Mouse (Mus musculus) left cerebral cortex, postnatal 14 days (tissue): Measurements from ENCODE around the gene Anapc5. TPM values are rescaled to one million over a fixed set of nuclear protein-coding genes. Genes with fewer than 3 reads are reported as not detected.
A peak's percentile ranks its signal among the peaks of the same experiment; 100 is the strongest.

ENCODE experiments used
- DNase-seq, 2 experiments: peaks; one replicate each; pipeline ENCODE4 v3.0.0; 2021 to 2022; ENCODE audit warnings: low spot score in 2 of 2, mixed read lengths in 1 of 2
- intact Hi-C: fragments of 180-260 bp; cut with DNase I; formaldehyde crosslinking; loops from one replicate; pipeline ENCODE4 v1.15.1; 2025
- total RNA-seq, 2 experiments: library from RNA; stranded (reverse); gene quantifications; 2 replicates each; pipeline ENCODE4 v1.2.3; 2021

The Anapc5 gene
- total RNA-seq, 2 experiments from 2014 or later, result 239 to 248 TPM

DNA sequence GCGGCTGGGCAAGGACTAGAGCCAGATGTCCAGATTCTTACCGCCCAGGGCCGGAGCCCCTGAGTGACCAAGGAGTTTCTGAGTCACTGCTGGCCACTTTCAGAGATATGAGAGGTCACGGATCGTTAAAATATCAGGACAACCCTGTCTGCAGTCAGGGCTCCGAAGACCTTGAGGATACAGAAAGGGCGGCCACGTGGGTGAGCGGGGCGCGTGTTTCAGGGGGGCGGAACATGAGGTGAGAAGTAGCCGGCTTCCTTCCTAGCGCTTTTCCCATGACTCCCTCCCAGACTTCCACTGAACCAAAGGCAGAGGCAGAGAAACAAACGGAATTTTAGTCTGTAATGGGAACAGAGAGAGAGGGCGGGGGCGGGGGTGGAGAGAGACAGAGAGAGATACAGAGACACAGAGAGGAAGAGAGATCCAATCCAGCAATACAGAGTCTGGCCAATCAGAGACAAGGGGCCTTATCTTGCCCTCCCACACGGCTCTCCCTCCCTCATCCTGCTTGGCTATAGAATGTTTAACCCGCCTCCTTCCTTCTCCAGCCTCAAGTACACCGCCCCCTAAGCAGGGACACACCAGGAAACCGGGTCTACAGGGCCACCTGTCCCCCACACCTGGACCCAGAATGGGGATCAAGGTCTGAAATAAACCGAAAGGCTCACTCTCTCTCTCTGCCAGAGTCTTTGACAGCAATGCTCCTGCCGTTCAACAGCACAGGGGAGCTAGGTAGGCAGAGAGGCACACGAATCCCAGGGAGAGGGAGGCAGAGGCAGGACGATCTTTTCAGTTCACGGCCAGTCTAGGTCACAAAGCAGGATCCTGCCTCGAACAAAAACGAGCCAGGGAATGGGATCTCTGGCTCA, 46.2 kb downstream of the Anapc5 start:
- peak; percentile 43 to 63 for DNase-seq
- intact Hi-C loops, result no loop called here

DNA sequence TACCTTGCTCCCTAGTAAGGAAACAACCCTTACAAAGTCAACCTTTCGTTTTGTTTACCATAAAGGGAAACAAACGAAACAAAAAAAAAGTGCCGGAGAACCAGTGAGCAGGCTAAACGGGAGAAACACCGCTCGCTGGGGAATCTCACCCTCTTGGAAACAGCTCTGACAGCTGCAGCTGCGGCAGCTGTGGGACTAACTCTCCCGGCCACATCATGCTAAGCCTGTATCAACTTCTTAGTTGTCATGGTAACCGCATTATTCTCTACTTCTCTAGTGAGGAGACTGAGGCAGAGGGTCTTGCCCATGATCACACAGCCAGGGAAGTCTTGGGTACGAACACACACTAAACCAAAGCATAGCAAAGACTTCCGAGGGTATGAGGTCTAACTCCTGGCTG, 47.4 kb downstream of the Anapc5 start:
- no peak for DNase-seq
- intact Hi-C loops, result no loop called here

DNA sequence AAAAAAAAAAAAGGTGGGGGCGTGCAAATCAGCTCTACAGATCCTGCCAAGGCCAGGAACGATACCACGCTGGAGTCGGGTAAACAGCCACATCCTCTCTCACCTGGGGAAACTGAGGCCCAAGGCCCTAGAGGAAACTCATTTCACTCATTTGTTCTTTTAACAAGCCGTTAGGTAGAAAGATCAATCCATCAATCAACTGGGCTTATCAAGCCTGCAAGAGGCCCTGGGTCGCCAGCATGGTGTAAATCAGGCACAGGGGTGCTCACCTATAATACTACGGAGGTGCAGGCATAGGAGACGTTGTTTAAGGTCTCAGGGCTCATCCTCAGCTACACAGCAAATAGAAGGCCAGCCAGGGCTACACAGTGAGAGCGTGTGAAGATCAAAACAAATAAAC, 49.7 kb downstream of the Anapc5 start:
- DNase-seq, result no peak
- intact Hi-C loops, result no loop called here

DNA sequence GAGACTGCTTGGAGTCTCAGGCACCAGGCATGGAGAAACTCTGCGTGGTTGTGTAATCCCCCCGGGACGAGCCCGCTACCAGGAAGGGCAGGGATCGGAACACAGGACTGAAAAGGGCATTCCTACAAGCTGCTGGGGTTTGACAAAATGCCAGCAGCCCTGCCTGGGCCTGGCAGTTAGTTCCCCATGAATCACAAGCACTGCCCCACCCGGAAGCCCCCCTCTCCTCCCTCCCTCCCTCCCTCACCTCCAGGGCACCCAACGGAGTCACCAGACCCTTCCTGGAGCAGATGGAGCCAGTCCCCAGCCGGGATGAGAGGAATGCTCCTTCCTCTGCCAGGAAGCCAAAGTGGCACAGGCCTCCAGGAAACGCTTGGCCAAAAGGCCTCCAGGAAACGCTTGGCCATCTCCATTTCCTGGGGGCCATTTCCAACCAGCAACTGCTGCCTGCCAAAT, 50.3 kb downstream of the Anapc5 start:
- DNase-seq, result peak in 1 of 2 experiments; percentile 40
- intact Hi-C loops, result no loop called here

DNA sequence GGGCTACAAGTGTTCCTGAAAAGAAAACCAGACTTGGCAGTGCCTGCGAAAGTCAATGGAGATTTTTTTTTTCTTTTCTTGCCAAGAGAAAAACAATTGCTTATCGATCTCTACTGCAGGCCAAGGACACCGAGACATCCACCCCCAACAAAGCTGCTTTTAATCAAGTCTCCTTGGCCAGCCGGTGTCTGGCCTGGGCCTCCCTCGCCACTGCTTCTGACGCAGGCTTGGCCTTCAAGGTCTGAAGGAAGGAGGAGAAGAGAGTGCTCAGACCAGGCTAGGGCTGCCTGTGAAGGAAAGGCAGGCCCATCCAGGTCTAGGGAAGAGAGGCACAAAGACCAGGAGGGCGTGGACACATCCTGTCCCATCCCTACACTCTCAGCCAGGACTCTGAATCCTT, 50.8 kb downstream of the Anapc5 start:
- DNase-seq, result no peak
- intact Hi-C loops, result no loop called here

DNA sequence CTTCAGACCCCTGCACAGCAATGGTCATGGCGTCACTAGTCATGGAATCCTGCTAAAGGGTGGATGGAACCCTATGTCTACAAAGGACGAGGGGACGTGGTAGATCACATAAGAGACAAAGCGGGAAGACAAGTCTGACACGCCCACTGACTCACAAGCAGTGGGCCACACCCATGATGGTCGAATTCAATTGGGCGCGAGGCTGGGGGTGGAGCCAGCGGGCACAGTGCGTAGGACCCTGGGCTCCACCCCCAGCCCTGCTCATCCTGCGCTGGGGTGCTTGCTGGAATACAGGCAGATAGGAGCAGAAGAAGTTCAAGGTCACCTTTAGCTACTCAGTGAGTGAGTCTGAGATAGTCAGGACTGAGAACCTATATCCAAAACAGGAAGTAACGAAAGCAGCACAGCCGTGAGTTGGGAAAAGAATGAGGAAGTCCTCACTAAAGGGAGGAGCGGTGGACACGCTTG, 52.0 kb downstream of the Anapc5 start:
- intact Hi-C loops, result no loop called here
- DNase-seq, result no peak

DNA sequence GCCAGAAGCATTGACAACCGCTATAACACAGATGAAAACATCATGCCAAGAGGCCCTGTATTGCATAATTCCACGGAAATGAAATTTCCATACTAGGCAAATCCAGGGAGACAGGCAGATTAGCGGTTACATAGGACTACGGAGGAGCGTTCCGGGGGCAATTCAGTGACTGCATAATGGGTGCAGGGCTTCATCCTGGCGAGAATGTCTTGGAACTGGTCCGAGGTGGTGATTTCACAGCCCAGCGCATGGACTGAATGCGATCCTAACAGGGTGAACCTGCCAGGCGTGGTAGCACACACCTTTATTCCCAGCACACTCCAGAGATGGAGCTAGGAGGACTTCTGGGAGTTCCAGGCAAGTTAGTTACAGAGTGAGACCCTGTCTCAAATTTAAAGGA, 53.9 kb downstream of the Anapc5 start:
- intact Hi-C loops, result no loop called here
- no peak for DNase-seq

DNA sequence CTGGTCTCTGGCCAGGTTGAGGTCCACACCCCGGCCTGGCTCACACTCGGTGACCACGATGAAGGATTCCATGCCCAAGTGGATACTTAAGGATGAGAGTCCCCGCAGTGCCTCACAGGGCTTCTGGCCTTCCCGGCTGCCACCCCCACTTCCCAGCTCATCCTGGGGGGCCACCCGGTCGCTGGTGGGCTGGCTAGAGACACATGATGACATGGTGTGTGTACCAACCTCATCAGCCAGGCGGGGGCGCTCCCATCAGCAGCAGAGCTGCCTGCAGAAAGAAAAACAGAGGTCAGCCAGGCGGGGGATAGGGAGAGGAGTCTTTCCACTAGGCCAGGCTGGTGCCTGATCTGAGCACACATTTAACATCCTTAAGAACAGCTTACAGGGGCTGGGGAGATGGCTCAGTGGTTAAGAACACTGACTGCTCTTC, 57.1 kb downstream of the Anapc5 start:
- intact Hi-C loops, result no loop called here
- DNase-seq, result peak in 1 of 2 experiments; percentile 40

DNA sequence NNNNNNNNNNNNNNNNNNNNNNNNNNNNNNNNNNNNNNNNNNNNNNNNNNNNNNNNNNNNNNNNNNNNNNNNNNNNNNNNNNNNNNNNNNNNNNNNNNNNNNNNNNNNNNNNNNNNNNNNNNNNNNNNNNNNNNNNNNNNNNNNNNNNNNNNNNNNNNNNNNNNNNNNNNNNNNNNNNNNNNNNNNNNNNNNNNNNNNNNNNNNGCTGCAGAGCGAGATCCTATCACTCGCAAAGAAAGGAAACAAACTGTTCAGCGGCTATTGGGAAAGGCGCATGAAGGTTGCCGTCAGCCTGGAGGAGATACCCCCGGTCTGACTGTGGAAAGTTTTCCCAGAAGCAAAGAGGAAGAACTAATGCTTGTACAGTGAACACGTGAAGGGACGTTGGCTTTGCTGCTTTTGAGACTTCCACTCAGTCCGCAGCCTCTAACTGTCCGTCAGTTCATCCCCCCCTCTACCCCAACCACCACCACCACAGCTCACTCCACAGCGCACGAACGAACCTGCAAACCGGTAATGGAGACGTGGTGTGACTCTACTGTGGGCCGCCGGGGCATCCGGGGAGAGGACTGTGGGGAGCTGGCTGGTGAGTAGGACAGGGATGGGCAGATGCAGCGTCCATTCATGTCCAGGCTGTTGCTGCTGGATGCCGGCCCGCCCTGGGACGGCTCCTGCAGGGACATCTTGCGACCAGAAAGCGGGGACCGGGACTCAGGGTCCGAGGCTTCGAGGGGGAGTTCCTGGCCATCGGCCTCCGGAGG, 57.7 kb downstream of the Anapc5 start:
- intact Hi-C loops, result no loop called here
- DNase-seq, result no peak

DNA sequence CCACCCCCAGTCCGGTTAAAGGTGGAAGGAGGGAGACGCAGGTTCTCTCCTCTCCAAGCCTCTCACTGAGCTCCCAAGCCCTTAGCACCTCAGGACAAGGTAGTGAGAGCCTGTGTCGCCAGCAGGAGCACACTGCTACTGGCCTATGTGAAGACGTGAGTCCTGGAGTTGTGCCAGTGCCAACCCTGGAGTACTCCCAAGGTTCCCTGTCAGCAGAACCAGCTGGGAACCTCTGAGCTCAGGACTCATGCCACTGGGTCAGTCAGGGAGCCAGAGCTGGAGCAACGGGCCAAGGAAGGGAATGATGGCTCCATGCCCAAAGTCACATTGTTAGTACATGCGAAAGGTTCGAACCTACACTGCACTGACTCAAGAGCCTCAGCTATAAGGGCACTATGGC, 64.5 kb downstream of the Anapc5 start:
- no peak for DNase-seq
- intact Hi-C loops, result no loop called here

DNA sequence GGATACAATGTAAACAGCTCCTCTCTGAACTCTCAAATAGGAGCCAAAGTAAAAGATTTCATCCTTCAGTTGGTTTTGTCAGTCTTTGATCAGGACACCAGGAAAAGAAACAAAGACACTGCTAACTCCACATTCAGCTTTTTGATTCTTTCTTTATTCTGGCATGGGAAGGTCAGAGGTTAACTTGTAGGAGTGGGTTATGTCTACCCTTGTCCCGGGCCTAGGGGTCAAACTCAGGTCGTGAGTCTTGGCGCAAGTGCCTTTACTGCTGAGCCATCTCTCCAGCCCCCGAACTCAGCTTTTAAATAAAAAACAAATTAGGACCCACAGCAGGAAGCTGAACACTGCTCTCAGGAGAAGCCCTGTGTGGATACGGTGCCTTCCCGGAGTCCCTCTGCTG, 65.0 kb downstream of the Anapc5 start:
- intact Hi-C loops, result no loop called here
- no peak for DNase-seq

DNA sequence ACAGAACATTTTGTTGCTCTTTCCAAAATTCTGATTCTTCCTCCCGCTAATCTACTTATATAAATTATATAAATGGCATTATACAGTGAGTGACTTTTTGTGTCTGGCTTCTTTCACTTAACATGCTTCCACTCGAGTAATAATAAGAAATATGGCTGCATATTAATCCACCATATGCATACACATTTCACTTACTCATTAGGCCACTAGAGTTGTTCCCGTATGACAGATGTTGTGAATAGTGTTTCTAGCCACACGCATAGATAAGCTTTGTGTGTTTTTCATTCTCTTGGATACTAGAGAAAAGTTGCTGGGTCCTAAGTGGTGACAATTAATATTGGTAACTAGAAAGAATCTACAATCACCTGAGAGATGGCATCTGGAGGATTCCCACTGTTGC, 65.5 kb downstream of the Anapc5 start:
- intact Hi-C loops, result no loop called here
- no peak for DNase-seq

DNA sequence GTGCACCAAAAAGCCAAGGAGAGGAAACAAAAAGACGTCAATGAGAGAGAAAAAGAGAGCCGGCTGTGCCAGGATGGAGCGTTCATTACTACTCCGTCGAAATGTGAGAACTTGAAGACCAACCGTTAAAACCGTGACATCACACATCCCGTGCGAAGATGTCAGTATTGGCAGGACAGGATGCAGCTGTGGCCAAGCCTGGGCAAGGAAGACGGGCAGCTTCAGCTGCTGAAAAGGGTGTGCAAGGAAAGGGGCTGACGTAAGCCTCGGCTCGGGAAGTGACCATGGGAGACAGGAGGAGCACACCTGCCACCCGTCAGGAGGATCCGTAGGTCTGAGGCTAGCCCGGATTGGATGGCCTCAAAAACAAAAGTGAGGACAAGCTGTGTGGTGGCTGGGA, 66.7 kb downstream of the Anapc5 start:
- intact Hi-C loops, result no loop called here

DNA sequence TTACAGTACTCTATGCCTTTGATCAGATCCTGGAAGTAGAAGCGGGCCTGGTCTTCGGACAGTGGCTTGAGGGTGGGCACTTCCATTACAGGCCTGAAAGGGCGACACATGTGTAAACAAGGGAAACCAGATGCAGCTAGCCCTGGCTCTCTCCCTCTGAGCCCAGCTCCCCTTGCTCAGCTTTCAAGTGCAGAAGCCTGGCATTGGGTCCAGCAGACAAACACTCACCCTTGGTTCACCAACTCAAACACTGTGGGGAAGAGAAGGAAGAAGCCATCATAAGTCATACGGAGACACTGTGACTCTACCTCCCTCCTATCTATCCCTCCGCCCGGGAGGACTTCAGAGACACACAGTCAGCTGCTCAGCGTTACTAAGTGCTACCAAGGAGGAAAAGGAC, 73.2 kb downstream of the Anapc5 start:
- DNase-seq, result no peak
- intact Hi-C loops, result no loop called here

More for the DNA sequence above, 66.7 kb downstream of the Anapc5 start:
- DNase-seq, result no peak

DNA sequence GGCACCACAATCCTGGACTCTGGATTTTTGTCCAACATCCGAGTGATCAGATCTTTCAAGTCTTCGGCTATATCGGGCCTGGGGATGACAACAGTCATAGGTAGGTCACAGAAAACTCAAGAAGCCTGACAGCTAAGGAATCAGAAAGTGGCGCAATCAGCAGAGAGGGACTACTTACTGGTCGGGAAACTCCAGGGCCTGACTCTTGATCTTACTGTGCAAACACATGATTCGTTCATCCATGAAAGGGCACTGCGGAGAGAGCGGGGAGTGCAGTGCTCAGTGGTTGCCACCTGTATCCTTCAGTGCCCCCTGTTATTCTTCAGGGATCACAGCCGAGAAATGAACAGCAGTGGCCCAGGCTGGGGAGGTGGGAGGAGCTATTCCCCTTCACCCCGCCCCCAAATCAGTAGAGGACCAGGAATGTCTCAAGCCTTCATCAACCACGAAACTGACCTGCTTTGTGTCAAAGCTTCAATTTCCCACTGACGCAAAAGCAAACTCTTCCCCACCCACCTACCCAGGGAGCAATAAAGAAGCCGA, 77.2 kb downstream of the Anapc5 start:
- DNase-seq, result no peak
- intact Hi-C loops, result no loop called here

Other genes starting within 250 kb of the Anapc5 start
- 10 to 100 TPM; 35.5 to 36.5 TPM for gene Ift81, start 206.8 kb downstream of the Anapc5 start, total RNA-seq
- 1 to 10 TPM; 6.3 to 6.8 TPM for gene P2rx7, start 177.4 kb downstream of the Anapc5 start, total RNA-seq
- gene P2rx4, start 113.8 kb downstream of the Anapc5 start, total RNA-seq, result 10 to 100 TPM; 11.3 to 11.9 TPM
- 100 to 1,000 TPM; 214 to 248 TPM for gene Camkk2, start 41.9 kb downstream of the Anapc5 start, total RNA-seq
- gene Rnf34, start 28.7 kb upstream of the Anapc5 start, total RNA-seq, result 10 to 100 TPM; 44.6 to 53.8 TPM
- 10 to 100 TPM; 29.1 to 31.1 TPM for gene Kdm2b, start 168.5 kb upstream of the Anapc5 start, total RNA-seq
- 10 to 100 TPM in 1 of 2 experiments, 1 to 10 TPM in 1; 9.6 to 12.0 TPM for gene Orai1, start 193.7 kb upstream of the Anapc5 start, total RNA-seq
- not detected for gene Morn3, start 225.7 kb upstream of the Anapc5 start, total RNA-seq
- gene Tmem120b, start 247.1 kb upstream of the Anapc5 start, total RNA-seq, result 10 to 100 TPM; 15.8 to 18.8 TPM